Mouse (Mus musculus) heart, embryonic 12.5 days (tissue): Measurements from ENCODE around the gene Ankrd23. TPM values are rescaled to one million over a fixed set of nuclear protein-coding genes. Genes with fewer than 3 reads are reported as not detected.

Source experiments
- ATAC-seq: fragments of 200-750 bp; cut with Nextera tagmentation; 2 replicates; pipeline ENCODE4 v1.8.0; 2017; ENCODE audit warnings: moderate TSS enrichment, moderate library complexity; ENCODE audit not compliant: insufficient number of reproducible peaks, low FRiP score
- H3K27ac ChIP-seq: fragments of 300-500 bp; sonication (generic); 2 replicates; pipeline ENCODE4 v1.5.1; 2016; ENCODE audit warnings: mild to moderate bottlenecking, moderate library complexity; ENCODE audit not compliant: poor library complexity, severe bottlenecking
- H3K27me3 ChIP-seq: fragments of 300-500 bp; sonication (generic); replicated peaks from 2 replicates; pipeline ENCODE4 v1.6.1; 2016; ENCODE audit warnings: mild to moderate bottlenecking, moderate library complexity
- H3K36me3 ChIP-seq: fragments of 300-500 bp; sonication (generic); 2 replicates; pipeline ENCODE4 v1.6.1; 2016; ENCODE audit warnings: mild to moderate bottlenecking, moderate library complexity
- H3K4me1 ChIP-seq: fragments of 300-500 bp; sonication (generic); replicated peaks from 2 replicates; pipeline ENCODE4 v1.6.1; 2016; ENCODE audit warnings: mild to moderate bottlenecking
- H3K4me2 ChIP-seq: fragments of 300-500 bp; sonication (generic); 2 replicates; pipeline ENCODE4 v1.6.1; 2016; ENCODE audit warnings: mild to moderate bottlenecking, moderate library complexity
- H3K4me3 ChIP-seq: fragments of 300-500 bp; sonication (generic); 2 replicates; pipeline ENCODE4 v1.5.1; 2016; ENCODE audit warnings: mild to moderate bottlenecking
- H3K9ac ChIP-seq: fragments of 300-500 bp; sonication (generic); 2 replicates; pipeline ENCODE4 v1.6.1; 2016; ENCODE audit warnings: mild to moderate bottlenecking, moderate library complexity
- H3K9me3 ChIP-seq: fragments of 300-500 bp; sonication (generic); replicated peaks from 2 replicates; pipeline ENCODE4 v1.6.1; 2016; ENCODE audit warnings: mild to moderate bottlenecking, moderate library complexity
- WGBS: fragments of 180-500 bp; shearing (Covaris S2); methylation state at CpG from one replicate; pipeline ENCODE4 v1.1.7; 2016; 5-methylcytosine and 5-hydroxymethylcytosine counted together
- polyA plus RNA-seq: library from polyadenylated mRNA; unstranded; fragments of >200 nt; fragmentation: Nextera tagmentation; extraction: Ambion mirVana; gene quantifications from 2 replicates; pipeline ENCODE4 v1.2.1, GENCODE M21; 2016

The Ankrd23 gene
- polyA plus RNA-seq, 1 experiment from 2014 or later: 16.8 TPM

- Histone ChIP-seq H3K27ac (no peak overlapping the region), H3K9me3 (0 out of 2 replicates have a peak, but pooled peaks cover 3% of the 10 kb centered on the region), H3K4me3 (no peak overlapping the region), H3K4me1 (peaks cover 38% of the 10 kb centered on the region), H3K36me3 (peaks cover 43% of the 10 kb centered on the region), H3K9ac (no peak overlapping the region), H3K27me3 (no peaks in the 10 kb centered on the region), H3K4me2 (no peak overlapping the region)
- no peak for ATAC-seq
- 91% methylated on average over 16 of the region's 16 CpGs for WGBS
Measured at GRCm38 (mm10) chr1:36541844-36542243, 5.2 kb upstream of the Ankrd23 start.

- Histone ChIP-seq H3K27ac (no peak overlapping the region), H3K36me3 (peaks cover 43% of the 10 kb centered on the region), H3K4me1 (peaks cover 37% of the 10 kb centered on the region), H3K4me2 (no peak overlapping the region), H3K27me3 (no peaks in the 10 kb centered on the region), H3K9ac (no peak overlapping the region), H3K9me3 (0 out of 2 replicates have a peak, but pooled peaks cover 3% of the 10 kb centered on the region), H3K4me3 (no peak overlapping the region)
- WGBS: 93% methylated on average over 12 of the region's 12 CpGs
- ATAC-seq: no peak
Measured at GRCm38 (mm10) chr1:36540807-36541206, 4.1 kb upstream of the Ankrd23 start.

- H3K9ac ChIP-seq: no peak overlapping the region
- peaks cover 39% of the 10 kb centered on the region for H3K4me1 ChIP-seq
- H3K27ac ChIP-seq: peak overlapping the region; percentile 83; the same call in 1 of the 2 replicates
- no peak for ATAC-seq
- 92% methylated on average over 11 of the region's 11 CpGs for WGBS
- H3K9me3 ChIP-seq: 0 out of 2 replicates have a peak, but pooled peaks cover 3% of the 10 kb centered on the region
- no peak overlapping the region for H3K4me3 ChIP-seq
- H3K4me2 ChIP-seq: no peak overlapping the region
- peaks cover 43% of the 10 kb centered on the region for H3K36me3 ChIP-seq
- no peaks in the 10 kb centered on the region for H3K27me3 ChIP-seq
Measured at GRCm38 (mm10) chr1:36540132-36540531, 3.4 kb upstream of the Ankrd23 start.

DNA sequence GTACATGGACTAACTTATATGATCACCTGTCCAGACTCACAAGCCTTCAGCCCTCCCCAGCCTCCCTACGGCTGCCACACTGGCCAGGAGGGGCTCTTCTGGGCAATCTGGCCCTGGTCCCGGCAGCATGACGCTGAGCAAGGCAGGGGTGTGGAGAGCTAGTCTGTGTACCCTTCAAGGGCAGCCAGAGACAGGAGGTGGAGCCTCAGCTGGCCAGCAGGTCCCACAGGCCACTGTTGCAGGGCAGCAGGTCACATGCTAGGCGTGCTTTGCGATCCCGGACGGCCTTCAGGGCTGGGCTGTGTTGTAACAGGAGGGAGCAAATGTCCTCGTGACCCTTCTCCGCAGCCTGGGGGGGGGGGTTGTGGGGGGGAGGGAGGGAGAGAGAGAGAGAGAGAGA lies 2.5 kb upstream of the Ankrd23 start, which contains the start of gene Gm42417:
Gene Gm42417 (minus strand): TSS at position 244 of the 400 bp plus-strand sequence.
- Histone ChIP-seq H3K27me3 (no peaks in the 10 kb centered on the region), H3K9ac (no peak within 1 kb of the TSS), H3K9me3 (0 out of 2 replicates have a peak, but pooled peaks cover 3% of the 10 kb centered on the region), H3K4me2 (no peak within 1 kb of the TSS), H3K36me3 (peaks cover 43% of the 10 kb centered on the region), H3K4me1 (peaks cover 48% of the 10 kb centered on the region), H3K27ac (peak within 1 kb of the TSS; percentile 83), H3K4me3 (no peak within 1 kb of the TSS)
- WGBS: 40% methylated on average over 9 of the region's 9 CpGs
- ATAC-seq: peak; percentile 80

GRCm38 (mm10) chr1:36538727-36539126 lies 2.0 kb upstream of the Ankrd23 start:
- H3K27me3 ChIP-seq: no peaks in the 10 kb centered on the region
- no peak overlapping the region for H3K4me2 ChIP-seq
- no peak overlapping the region for H3K9ac ChIP-seq
- H3K36me3 ChIP-seq: peaks cover 43% of the 10 kb centered on the region
- no peak overlapping the region for H3K4me3 ChIP-seq
- no peak for ATAC-seq
- peaks cover 53% of the 10 kb centered on the region for H3K4me1 ChIP-seq
- H3K9me3 ChIP-seq: 0 out of 2 replicates have a peak, but pooled peaks cover 3% of the 10 kb centered on the region
- 82% methylated on average over 4 of the region's 4 CpGs for WGBS
- H3K27ac ChIP-seq: peak overlapping the region; percentile 83

- Histone ChIP-seq H3K9me3 (0 out of 2 replicates have a peak, but pooled peaks cover 1% of the 10 kb centered on the region), H3K4me1 (peaks cover 62% of the 10 kb centered on the region), H3K4me2 (0 out of 2 replicates have a peak overlapping the region, but pooled peaks have one; percentile 11), H3K4me3 (no peak overlapping the region), H3K27ac (peak overlapping the region; percentile 87), H3K27me3 (no peaks in the 10 kb centered on the region), H3K36me3 (peaks cover 39% of the 10 kb centered on the region), H3K9ac (no peak overlapping the region)
- WGBS: 35% methylated on average over 8 of the region's 8 CpGs
- ATAC-seq: no peak
Measured at GRCm38 (mm10) chr1:36536397-36536728, 320 bp downstream of the Ankrd23 start.

DNA sequence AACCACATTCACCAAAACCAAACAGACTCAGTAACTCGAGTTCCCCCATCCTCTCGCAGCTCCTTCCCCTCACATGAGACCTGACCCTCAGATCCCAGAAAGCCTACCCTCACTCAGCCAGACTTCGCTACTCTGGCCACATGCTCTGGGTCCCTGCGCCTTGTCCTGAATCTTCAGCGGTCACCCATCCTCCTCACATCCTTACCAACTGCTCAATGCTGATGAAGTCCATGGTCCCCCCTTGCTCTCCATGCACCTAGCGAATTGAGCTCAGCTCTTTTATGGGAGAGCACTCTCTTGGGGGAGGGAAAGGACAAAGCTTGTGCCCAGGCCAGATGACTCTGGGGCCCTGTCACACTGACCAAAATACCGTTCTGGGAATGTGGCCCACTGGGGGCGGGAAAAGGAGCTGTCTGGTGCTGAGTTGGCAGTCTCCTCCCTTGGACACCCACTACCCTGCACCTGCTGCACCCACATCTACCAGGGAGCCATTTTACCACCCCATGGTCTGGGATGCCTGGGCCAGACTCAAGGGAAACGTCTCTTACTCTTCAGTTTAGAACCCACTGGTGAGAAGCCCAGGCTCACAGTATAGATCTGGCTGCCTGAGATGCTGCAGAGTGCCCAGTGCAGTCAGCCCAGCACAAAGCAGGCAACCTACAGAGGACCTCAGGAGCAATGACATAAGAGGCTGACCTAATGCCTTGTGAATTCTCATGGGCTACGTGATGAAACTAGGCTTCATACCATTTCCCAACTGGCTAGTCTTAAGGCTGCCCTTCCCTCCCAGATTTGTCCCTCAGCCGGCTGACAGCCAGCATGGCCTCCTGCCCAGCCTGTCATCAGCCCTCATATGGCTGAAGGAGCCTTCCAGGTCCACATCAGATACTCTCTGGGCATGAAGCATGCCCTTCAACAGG lies 946 bp downstream of the Ankrd23 start:
- Histone ChIP-seq H3K36me3 (peaks cover 38% of the 10 kb centered on the region), H3K9me3 (no peaks in the 10 kb centered on the region), H3K4me1 (peaks cover 68% of the 10 kb centered on the region), H3K27me3 (no peaks in the 10 kb centered on the region), H3K9ac (0 out of 2 replicates have a peak overlapping the region, but pooled peaks have one; percentile 22), H3K4me2 (peak overlapping the region; percentile 11; the same call in 1 of the 2 replicates), H3K27ac (peak overlapping the region; percentile 87), H3K4me3 (no peak overlapping the region)
- 64% methylated on average over 11 of the region's 11 CpGs for WGBS
- ATAC-seq: 0 out of 2 replicates have a peak, but pooled peaks have one; percentile 27

- no peak for ATAC-seq
- Histone ChIP-seq H3K4me3 (no peak overlapping the region), H3K36me3 (peaks cover 34% of the 10 kb centered on the region), H3K4me2 (no peak overlapping the region), H3K9me3 (no peaks in the 10 kb centered on the region), H3K9ac (no peak overlapping the region), H3K4me1 (peaks cover 76% of the 10 kb centered on the region), H3K27ac (no peak overlapping the region), H3K27me3 (no peaks in the 10 kb centered on the region)
- WGBS: 67% methylated on average over 6 of the region's 6 CpGs
Measured at GRCm38 (mm10) chr1:36534595-36535058, 2.1 kb downstream of the Ankrd23 start.

GRCm38 (mm10) chr1:36533546-36533945 lies 3.1 kb downstream of the Ankrd23 start:
- H3K4me2 ChIP-seq: no peak overlapping the region
- ATAC-seq: no peak
- no peak overlapping the region for H3K9ac ChIP-seq
- no peaks in the 10 kb centered on the region for H3K9me3 ChIP-seq
- WGBS: 67% methylated on average over 6 of the region's 6 CpGs
- peaks cover 28% of the 10 kb centered on the region for H3K36me3 ChIP-seq
- H3K4me1 ChIP-seq: peaks cover 66% of the 10 kb centered on the region
- no peak overlapping the region for H3K27ac ChIP-seq
- no peak overlapping the region for H3K4me3 ChIP-seq
- H3K27me3 ChIP-seq: no peaks in the 10 kb centered on the region

- 63% methylated on average over 12 of the region's 12 CpGs for WGBS
- H3K4me2 ChIP-seq: no peak overlapping the region
- peaks cover 26% of the 10 kb centered on the region for H3K36me3 ChIP-seq
- no peak overlapping the region for H3K9ac ChIP-seq
- no peaks in the 10 kb centered on the region for H3K9me3 ChIP-seq
- no peak for ATAC-seq
- no peak overlapping the region for H3K4me3 ChIP-seq
- 0 out of 2 replicates have a peak overlapping the region, but pooled peaks have one; percentile 6 for H3K27ac ChIP-seq
- H3K27me3 ChIP-seq: no peaks in the 10 kb centered on the region
- H3K4me1 ChIP-seq: peaks cover 66% of the 10 kb centered on the region
Measured at GRCm38 (mm10) chr1:36531461-36531860, 5.2 kb downstream of the Ankrd23 start.

DNA sequence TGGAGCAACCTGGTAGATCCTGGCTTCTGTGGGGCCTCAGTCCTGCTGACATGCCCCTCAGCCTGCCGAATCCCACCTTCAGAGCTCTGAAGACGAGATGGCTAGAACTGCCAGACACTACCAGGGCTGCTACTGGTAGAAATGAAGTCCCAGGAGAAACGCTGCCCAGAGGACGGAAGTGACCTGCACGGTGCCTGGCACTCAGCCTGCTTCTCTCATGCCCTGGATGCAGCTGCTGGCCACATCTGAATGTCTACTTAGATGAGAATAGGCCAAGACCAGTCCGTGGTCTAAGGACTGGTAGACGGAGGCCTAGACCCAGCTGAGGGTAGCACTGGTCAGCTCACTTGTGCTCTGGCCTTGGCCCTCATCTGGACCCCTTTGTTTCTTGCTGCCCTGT lies 5.7 kb downstream of the Ankrd23 start:
- H3K9ac ChIP-seq: no peak overlapping the region
- H3K4me2 ChIP-seq: no peak overlapping the region
- no peak overlapping the region for H3K27ac ChIP-seq
- H3K27me3 ChIP-seq: no peaks in the 10 kb centered on the region
- no peaks in the 10 kb centered on the region for H3K9me3 ChIP-seq
- no peak overlapping the region for H3K4me3 ChIP-seq
- WGBS: 84% methylated on average over 7 of the region's 7 CpGs
- peaks cover 61% of the 10 kb centered on the region for H3K4me1 ChIP-seq
- peaks cover 31% of the 10 kb centered on the region for H3K36me3 ChIP-seq
- ATAC-seq: no peak
